Mouse (Mus musculus) liver, embryonic 14.5 days (tissue): ENCODE data around the gene Stk33. TPM values are rescaled to one million over a fixed set of nuclear protein-coding genes. Genes with fewer than 3 reads are reported as not detected.

Experiments used
- ATAC-seq: fragments of 200-750 bp; cut with Nextera tagmentation; 2 replicates; pipeline ENCODE4 v1.8.0; 2017; ENCODE audit warnings: moderate number of reproducible peaks, mild to moderate bottlenecking, moderate library complexity; ENCODE audit not compliant: insufficient read depth
- DNase-seq, 3 experiments: peaks; one replicate each; pipeline ENCODE4 v3.0.0-alpha.2; 2012 to 2013; ENCODE audit warnings: low read depth in 3 of 3, low spot score in 3 of 3
- H3K27ac ChIP-seq: fragments of 300-500 bp; sonication (generic); 2 replicates; pipeline ENCODE4 v1.5.1; 2014; ENCODE audit warnings: moderate library complexity, mild to moderate bottlenecking, control low read depth, inconsistent platforms
- H3K27me3 ChIP-seq: fragments of 300-500 bp; sonication (generic); 2 replicates; pipeline ENCODE4 v1.6.1; 2014; ENCODE audit warnings: mild to moderate bottlenecking, low read length, moderate library complexity; ENCODE audit not compliant: control insufficient read depth, insufficient read depth
- H3K36me3 ChIP-seq: fragments of 300-500 bp; sonication (generic); replicated peaks from 2 replicates; pipeline ENCODE4 v1.6.1; 2014; ENCODE audit warnings: low read depth; ENCODE audit not compliant: control insufficient read depth, insufficient read depth
- H3K4me1 ChIP-seq, 2 experiments: fragments of 200-500 bp in 1 of 2; fragments of 300-500 bp in 1 of 2; sonication (generic) in 1 of 2; replicated peaks; 2 replicates each; pipeline ENCODE4 v1.6.1; 2012 to 2014; ENCODE audit warnings: antibody characterized with exemption in 1 of 2, inconsistent platforms in 1 of 2, low read length in 1 of 2; ENCODE audit not compliant: control insufficient read depth in 2 of 2, insufficient read depth in 2 of 2
- H3K4me2 ChIP-seq: fragments of 300-500 bp; sonication (generic); 2 replicates; pipeline ENCODE4 v1.6.1; 2014; ENCODE audit warnings: low read depth, mild to moderate bottlenecking, control low read depth, moderate library complexity
- H3K4me3 ChIP-seq, 2 experiments: fragments of 200-500 bp in 1 of 2; fragments of 300-500 bp in 1 of 2; sonication (generic) in 1 of 2; 2 replicates each; pipeline ENCODE4 v1.5.1; 2012 to 2014; ENCODE audit warnings: low read depth in 2 of 2, low read length in 2 of 2, mild to moderate bottlenecking in 2 of 2, control low read depth in 1 of 2, inconsistent platforms in 1 of 2, moderate library complexity in 1 of 2; ENCODE audit not compliant: insufficient read depth in 1 of 2
- H3K9ac ChIP-seq: fragments of 300-500 bp; sonication (generic); replicated peaks from 2 replicates; pipeline ENCODE4 v1.6.1; 2014; ENCODE audit warnings: mild to moderate bottlenecking, control low read depth, moderate library complexity
- H3K9me3 ChIP-seq: fragments of 300-500 bp; sonication (generic); 2 replicates; pipeline ENCODE4 v1.6.1; 2016; ENCODE audit warnings: low read length, mixed read lengths; ENCODE audit not compliant: control insufficient read depth
- CTCF ChIP-seq: IDR thresholded peaks from 2 replicates; pipeline ENCODE4 v1.5.1; 2016; ENCODE audit warnings: antibody characterized with exemption, low read depth, control low read depth
- EP300 ChIP-seq: IDR thresholded peaks from 2 replicates; pipeline ENCODE4 v1.6.1; 2016; ENCODE audit warnings: antibody characterized with exemption, low read depth
- WGBS: fragments of 180-500 bp; shearing (Covaris S2); extraction: QIAGEN DNeasy Blood & Tissue Kit; methylation state at CpG from one replicate; pipeline ENCODE4 v1.1.7; 2014; ENCODE audit not compliant: insufficient replicate concordance; 5-methylcytosine and 5-hydroxymethylcytosine counted together
- polyA plus RNA-seq, 2 experiments: library from polyadenylated mRNA; depleted of rRNA in 1 of 2; stranded (reverse) in 1 of 2; unstranded in 1 of 2; fragments of >200 nt; fragmentation: Nextera tagmentation in 1 of 2; extraction: Ambion mirVana in 1 of 2; gene quantifications; 2 replicates each; pipeline versions ENCODE4 v1.2.1 to v1.2.3; 2012 to 2014

Gene Stk33
- polyA plus RNA-seq, 2 experiments = not detected

DNA sequence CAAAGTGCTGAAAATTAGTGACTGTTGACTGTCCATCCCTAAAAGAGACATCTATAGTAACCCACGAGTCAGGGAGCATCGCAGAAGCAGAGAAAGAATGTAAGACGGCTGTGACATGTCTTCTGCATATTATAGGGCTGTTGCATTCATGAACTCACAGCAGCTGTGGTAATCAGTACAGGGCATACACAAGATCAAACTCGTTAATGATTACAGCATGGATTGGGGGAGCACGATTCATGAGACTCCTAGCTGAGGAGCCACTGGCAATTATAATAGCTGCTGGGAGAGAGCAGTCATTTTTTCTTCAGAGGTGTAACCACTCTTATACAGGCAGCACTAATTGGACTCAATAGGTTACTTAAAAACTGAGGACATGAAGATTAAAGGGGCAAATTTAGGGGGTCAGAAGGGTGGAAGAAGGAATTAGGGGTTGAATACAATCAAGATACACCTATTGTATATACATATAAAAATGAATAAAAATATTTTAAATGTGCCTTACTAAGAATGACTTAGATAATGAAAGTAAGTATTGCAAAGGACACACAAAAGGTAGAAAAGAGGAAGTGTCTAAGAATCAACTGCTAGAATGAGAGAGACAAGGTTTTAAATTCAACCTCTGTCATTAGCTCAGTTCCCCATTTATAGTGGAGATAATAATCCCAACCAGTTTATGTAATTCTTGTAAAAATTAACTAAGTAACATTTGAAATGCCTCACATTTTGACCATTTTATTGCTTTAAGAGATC lies 80.3 kb downstream of the Stk33 start:
- Histone ChIP-seq H3K27me3 (no peaks in the 10 kb centered on the region; the same call in 1 of the 2 replicates), H3K27ac (no peak overlapping the region), H3K36me3 (no peaks in the 10 kb centered on the region), H3K9ac (no peak overlapping the region), H3K4me3 (no peak overlapping the region), H3K4me2 (no peak overlapping the region), H3K4me1 (no peaks in the 10 kb centered on the region), H3K9me3 (no peaks in the 10 kb centered on the region)
- ATAC-seq = no peak
- TF ChIP-seq EP300 (no peak), CTCF (no peak)
- no peak for DNase-seq
- whole genome bisulfite sequencing = 61% methylated on average over 5 of the region's 5 CpGs

- ATAC-seq = no peak
- H3K4me2 ChIP-seq = no peak overlapping the region
- H3K27ac ChIP-seq = no peak overlapping the region
- H3K4me1 ChIP-seq = no peaks in the 10 kb centered on the region
- no peaks in the 10 kb centered on the region for H3K36me3 ChIP-seq
- DNase-seq = no peak
- H3K27me3 ChIP-seq = no peaks in the 10 kb centered on the region; the same call in 1 of the 2 replicates
- no peaks in the 10 kb centered on the region for H3K9me3 ChIP-seq
- no peak overlapping the region for H3K9ac ChIP-seq
- TF ChIP-seq EP300 (no peak), CTCF (no peak)
- no peak overlapping the region for H3K4me3 ChIP-seq
- 24% methylated on average over 1 of the region's 1 CpGs for WGBS
These were observed 81.0 kb downstream of the Stk33 start for GRCm38 (mm10) chr7:109357877-109358276.

DNA sequence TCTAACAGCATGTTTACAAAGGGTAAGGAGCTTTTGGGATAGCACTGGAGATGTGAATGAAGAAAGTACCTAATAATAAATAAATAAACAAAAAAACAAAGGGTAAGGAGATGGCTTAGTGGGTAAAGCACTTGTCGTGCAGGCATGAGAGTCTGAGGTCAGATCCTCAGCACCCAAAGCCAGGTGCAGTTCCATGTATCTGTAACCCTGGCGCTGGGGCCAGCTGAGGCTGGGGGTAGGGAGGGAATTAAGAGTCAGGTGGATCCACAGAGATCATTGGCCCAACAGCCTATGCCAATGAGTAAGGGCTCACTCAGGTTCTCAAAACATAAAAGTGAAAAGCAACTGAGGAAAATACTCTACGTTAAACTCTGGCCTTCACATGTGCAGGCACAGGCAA lies 91.6 kb downstream of the Stk33 start:
- DNase-seq (no peak), ATAC-seq (no peak)
- H3K27me3 ChIP-seq = no peaks in the 10 kb centered on the region
- no peaks in the 10 kb centered on the region for H3K9me3 ChIP-seq
- H3K27ac ChIP-seq = no peak overlapping the region
- no peaks in the 10 kb centered on the region for H3K4me1 ChIP-seq
- no peaks in the 10 kb centered on the region for H3K36me3 ChIP-seq
- H3K4me2 ChIP-seq = no peak overlapping the region
- TF ChIP-seq CTCF (no peak), EP300 (no peak)
- H3K9ac ChIP-seq = no peak overlapping the region
- no peak overlapping the region for H3K4me3 ChIP-seq
- 45% methylated on average over 3 of the region's 3 CpGs for WGBS

DNA sequence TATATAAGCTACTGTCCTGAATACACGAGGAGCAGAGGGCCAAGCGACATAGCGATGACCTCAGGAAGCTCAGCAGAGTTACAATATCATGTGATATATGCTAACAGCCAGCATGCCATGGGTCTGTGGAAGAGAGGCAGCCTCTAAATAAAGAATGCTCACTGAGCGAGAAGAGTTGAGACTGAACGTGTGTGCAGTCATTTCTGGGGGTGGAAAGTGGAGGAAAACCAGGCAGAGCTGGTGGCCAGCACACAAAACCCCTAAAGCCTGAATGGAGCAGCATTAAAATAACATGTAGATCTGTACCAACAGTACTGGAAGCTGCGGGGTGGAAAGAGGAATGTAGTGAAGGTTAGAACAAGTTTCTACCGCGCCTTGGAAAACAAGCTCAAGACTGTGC lies 107.2 kb downstream of the Stk33 start:
- H3K36me3 ChIP-seq = no peaks in the 10 kb centered on the region
- no peak overlapping the region for H3K4me3 ChIP-seq
- no peak overlapping the region for H3K27ac ChIP-seq
- no peak overlapping the region for H3K4me2 ChIP-seq
- H3K27me3 ChIP-seq = no peaks in the 10 kb centered on the region
- H3K9me3 ChIP-seq = no peaks in the 10 kb centered on the region
- TF ChIP-seq CTCF (no peak), EP300 (no peak)
- DNase-seq (no peak), ATAC-seq (no peak)
- no peaks in the 10 kb centered on the region for H3K4me1 ChIP-seq
- H3K9ac ChIP-seq = no peak overlapping the region
- 66% methylated on average over 8 of the region's 8 CpGs for WGBS

- Histone ChIP-seq H3K27me3 (no peaks in the 10 kb centered on the region), H3K9ac (no peak overlapping the region), H3K27ac (no peak overlapping the region), H3K9me3 (no peaks in the 10 kb centered on the region), H3K4me2 (no peak overlapping the region), H3K4me3 (no peak overlapping the region), H3K4me1 (no peaks in the 10 kb centered on the region), H3K36me3 (no peaks in the 10 kb centered on the region)
- TF ChIP-seq CTCF (no peak), EP300 (no peak)
- DNase-seq (no peak), ATAC-seq (no peak)
- WGBS = 48% methylated on average over 3 of the region's 3 CpGs
These were observed 110.1 kb downstream of the Stk33 start for GRCm38 (mm10) chr7:109328772-109329171.
